Mouse (Mus musculus): ENCODE measurements at regions not wholly inside any gene's neighbourhood (a gene's known extent, or its start where the extent isn't known, plus 50 kb on each side); places are given as distances from the start of the nearest gene placed in this dataset.
"Not testable (repeated sequence)": the region's sequence is repeated elsewhere in the genome, so short reads cannot be mapped to it uniquely, and the experiment has no call there.

- ATAC-seq (ENCODE audit: low FRiP score, low read depth), result no peak
- WGBS, result 76% methylated on average over 6 of the region's 6 CpGs
- no peak overlapping the region for H3K4me2 ChIP-seq
Measured at GRCm38 (mm10) chr13:57087966-57088365, 192.2 kb upstream of the Trpc7 start.

GRCm38 (mm10) chr13:57087398-57087797 is 191.6 kb upstream of the Trpc7 start:
- no peak for ATAC-seq (ENCODE audit: low FRiP score, low read depth)
- Histone ChIP-seq H3K27ac (replicated peaks) (0 out of 2 replicates have a peak overlapping the region, but pooled peaks have one; percentile 27), H3K4me2 (no peak overlapping the region), H3K9me3 (no peaks in the 10 kb centered on the region), H3K27me3 (no peaks in the 10 kb centered on the region), H3K4me3 (no peak overlapping the region), H3K4me1 (replicated peaks) (peaks cover 12% of the 10 kb centered on the region), H3K36me3 (no peaks in the 10 kb centered on the region), H3K9ac (no peak overlapping the region)
- WGBS, result 62% methylated on average over 5 of the region's 5 CpGs

More at GRCm38 (mm10) chr13:57087966-57088365, 192.2 kb upstream of the Trpc7 start:
- no peaks in the 10 kb centered on the region for H3K9me3 ChIP-seq
- H3K4me3 ChIP-seq, result no peak overlapping the region
- H3K36me3 ChIP-seq, result no peaks in the 10 kb centered on the region
- 0 out of 2 replicates have a peak overlapping the region, but pooled peaks have one; percentile 27 for H3K27ac ChIP-seq (replicated peaks)
- no peaks in the 10 kb centered on the region for H3K27me3 ChIP-seq
- no peak overlapping the region for H3K9ac ChIP-seq
- H3K4me1 ChIP-seq (replicated peaks), result peaks cover 12% of the 10 kb centered on the region

GRCm38 (mm10) chr13:57083751-57084150 is 188.0 kb upstream of the Trpc7 start:
- WGBS, result 84% methylated on average over 5 of the region's 5 CpGs
- H3K27ac ChIP-seq (replicated peaks), result no peak overlapping the region
- H3K9ac ChIP-seq, result no peak overlapping the region

DNA sequence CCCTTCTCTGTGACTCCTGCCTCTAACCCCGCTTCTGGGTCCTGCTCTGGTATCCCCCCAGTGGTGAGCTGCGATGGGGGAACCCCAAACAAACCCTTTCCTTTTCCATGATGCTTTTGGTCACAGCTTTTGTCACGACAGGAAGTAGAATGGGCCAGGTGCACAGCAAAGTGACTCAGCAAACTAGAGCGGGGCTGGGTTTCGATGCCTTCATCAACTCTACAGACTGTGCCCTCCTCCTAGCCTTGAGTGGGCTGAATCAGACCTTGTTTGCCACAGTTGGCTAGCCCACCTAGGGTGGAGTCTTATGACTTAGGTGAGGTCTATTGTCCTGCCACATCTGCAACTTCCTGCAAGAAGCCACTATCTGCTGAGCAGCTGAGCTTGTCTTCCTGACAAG is 174.7 kb upstream of the Trpc7 start:
- Histone ChIP-seq H3K9ac (no peak overlapping the region), H3K36me3 (no peaks in the 10 kb centered on the region), H3K9me3 (no peaks in the 10 kb centered on the region), H3K27ac (replicated peaks) (no peak overlapping the region), H3K27me3 (no peaks in the 10 kb centered on the region), H3K4me1 (replicated peaks) (no peaks in the 10 kb centered on the region), H3K4me2 (no peak overlapping the region), H3K4me3 (no peak overlapping the region)
- no peak for ATAC-seq (ENCODE audit: low FRiP score, low read depth)
- WGBS, result 83% methylated on average over 5 of the region's 5 CpGs

More at GRCm38 (mm10) chr13:57083751-57084150, 188.0 kb upstream of the Trpc7 start:
- Histone ChIP-seq H3K9me3 (no peaks in the 10 kb centered on the region), H3K4me1 (replicated peaks) (peaks cover 12% of the 10 kb centered on the region), H3K4me3 (no peak overlapping the region), H3K36me3 (no peaks in the 10 kb centered on the region), H3K27me3 (no peaks in the 10 kb centered on the region), H3K4me2 (no peak overlapping the region)
- ATAC-seq (ENCODE audit: low FRiP score, low read depth), result no peak

- H3K9me3 ChIP-seq, result no peaks in the 10 kb centered on the region
- H3K27ac ChIP-seq (replicated peaks), result peak overlapping the region; percentile 71; the same call in 1 of the 2 replicates
- H3K4me1 ChIP-seq (replicated peaks), result peaks cover 20% of the 10 kb centered on the region
- no peak overlapping the region for H3K4me2 ChIP-seq
- 67% methylated on average over 9 of the region's 9 CpGs for WGBS
- H3K9ac ChIP-seq, result no peak overlapping the region
- H3K36me3 ChIP-seq, result no peaks in the 10 kb centered on the region
- ATAC-seq (ENCODE audit: low FRiP score, low read depth), result no peak
- H3K27me3 ChIP-seq, result no peaks in the 10 kb centered on the region
- no peak overlapping the region for H3K4me3 ChIP-seq
Measured at GRCm38 (mm10) chr13:57061656-57062055, 165.9 kb upstream of the Trpc7 start.

DNA sequence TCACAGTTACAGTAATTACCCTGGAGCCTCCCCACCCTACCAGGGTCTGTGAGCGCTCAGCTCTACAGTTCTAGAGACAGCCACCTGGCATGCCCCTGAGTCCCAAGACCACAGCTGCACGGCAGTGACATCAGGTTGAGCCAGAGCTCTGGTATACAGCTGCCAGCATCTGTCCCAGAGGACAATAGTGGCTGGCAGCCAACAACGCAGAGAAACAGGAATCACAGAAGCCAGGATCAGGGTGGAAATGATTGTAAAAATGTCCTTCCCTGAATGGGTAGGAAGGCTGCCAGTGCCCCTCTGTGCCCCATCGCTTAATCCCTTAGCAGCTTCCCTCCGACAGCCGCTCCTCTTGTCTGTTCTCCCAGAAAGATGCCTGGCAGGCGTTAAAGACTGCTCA is 165.3 kb upstream of the Trpc7 start:
- no peaks in the 10 kb centered on the region for H3K9me3 ChIP-seq
- 34% methylated on average over 7 of the region's 7 CpGs for WGBS
- H3K9ac ChIP-seq, result no peak overlapping the region
- no peaks in the 10 kb centered on the region for H3K36me3 ChIP-seq
- peak; percentile 85; the same call in 1 of the 2 replicates for ATAC-seq (ENCODE audit: low FRiP score, low read depth)
- peaks cover 24% of the 10 kb centered on the region for H3K4me1 ChIP-seq (replicated peaks)
- H3K4me2 ChIP-seq, result no peak overlapping the region
- no peaks in the 10 kb centered on the region for H3K27me3 ChIP-seq
- no peak overlapping the region for H3K4me3 ChIP-seq
- peak overlapping the region; percentile 71 for H3K27ac ChIP-seq (replicated peaks)

DNA sequence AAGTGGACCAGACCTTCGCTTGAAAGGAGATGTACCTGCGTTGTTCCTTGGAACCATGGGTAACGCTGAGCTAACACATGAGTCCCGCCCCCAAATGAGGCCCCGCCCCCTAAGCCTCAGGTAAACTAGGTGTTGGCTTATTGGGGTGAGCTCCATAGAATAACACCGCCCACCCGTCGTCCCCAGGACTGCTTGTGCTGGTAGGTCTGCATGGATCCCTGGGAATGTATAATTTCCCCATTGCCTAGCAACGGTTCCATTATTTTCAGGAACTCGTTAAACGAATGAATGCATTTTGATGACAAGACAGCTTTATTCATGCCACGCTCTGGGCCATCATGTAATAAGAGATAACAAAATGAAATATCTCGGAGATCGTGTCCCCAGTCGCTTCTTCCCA is 161.0 kb upstream of the Trpc7 start:
- H3K27me3 ChIP-seq, result no peaks in the 10 kb centered on the region
- no peaks in the 10 kb centered on the region for H3K36me3 ChIP-seq
- ATAC-seq (ENCODE audit: low FRiP score, low read depth), result peak; percentile 49; the same call in 1 of the 2 replicates
- 50% methylated on average over 15 of the region's 15 CpGs for WGBS
- no peak overlapping the region for H3K9ac ChIP-seq
- H3K4me1 ChIP-seq (replicated peaks), result peaks cover 36% of the 10 kb centered on the region
- H3K9me3 ChIP-seq, result no peaks in the 10 kb centered on the region
- no peak overlapping the region for H3K4me3 ChIP-seq
- H3K4me2 ChIP-seq, result no peak overlapping the region
- H3K27ac ChIP-seq (replicated peaks), result peak overlapping the region; percentile 15; the same call in 1 of the 2 replicates

GRCm38 (mm10) chr13:57055409-57056195 is 159.8 kb upstream of the Trpc7 start:
- H3K4me2 ChIP-seq, result no peak overlapping the region
- ATAC-seq (ENCODE audit: low FRiP score, low read depth), result peak; percentile 73

DNA sequence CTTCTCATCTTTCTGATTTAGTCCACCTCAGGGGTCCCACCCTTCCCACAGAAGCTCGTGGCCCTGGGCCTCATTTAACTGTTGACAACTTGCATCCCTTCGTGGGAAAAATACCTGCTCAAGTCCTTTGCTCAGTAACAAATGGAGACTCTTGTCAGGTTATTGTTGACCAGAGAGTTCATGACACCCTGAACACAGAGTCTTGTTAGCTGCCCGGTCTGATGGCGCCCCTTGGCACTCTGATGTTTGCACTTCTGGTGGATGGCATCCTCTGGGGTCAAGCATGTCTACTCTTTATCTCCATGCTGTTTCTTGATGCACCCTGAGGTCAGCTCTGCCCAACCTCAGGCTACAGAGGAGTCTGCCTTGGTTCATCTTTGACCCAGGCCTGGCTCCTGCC is 157.6 kb upstream of the Trpc7 start:
- no peak overlapping the region for H3K4me2 ChIP-seq
- no peaks in the 10 kb centered on the region for H3K9me3 ChIP-seq
- no peak overlapping the region for H3K27ac ChIP-seq (replicated peaks)
- 88% methylated on average over 4 of the region's 4 CpGs for WGBS
- H3K4me1 ChIP-seq (replicated peaks), result peaks cover 27% of the 10 kb centered on the region
- no peak overlapping the region for H3K4me3 ChIP-seq
- H3K9ac ChIP-seq, result no peak overlapping the region
- H3K36me3 ChIP-seq, result no peaks in the 10 kb centered on the region
- ATAC-seq (ENCODE audit: low FRiP score, low read depth), result no peak
- H3K27me3 ChIP-seq, result no peaks in the 10 kb centered on the region

More at GRCm38 (mm10) chr13:57055409-57056195, 159.8 kb upstream of the Trpc7 start:
- Histone ChIP-seq H3K27ac (replicated peaks) (peak overlapping the region; percentile 43; the same call in 1 of the 2 replicates), H3K4me3 (no peak overlapping the region), H3K4me1 (replicated peaks) (peaks cover 27% of the 10 kb centered on the region), H3K9me3 (no peaks in the 10 kb centered on the region), H3K9ac (no peak overlapping the region), H3K27me3 (no peaks in the 10 kb centered on the region), H3K36me3 (no peaks in the 10 kb centered on the region)
- WGBS, result 20% methylated on average over 12 of the region's 12 CpGs

DNA sequence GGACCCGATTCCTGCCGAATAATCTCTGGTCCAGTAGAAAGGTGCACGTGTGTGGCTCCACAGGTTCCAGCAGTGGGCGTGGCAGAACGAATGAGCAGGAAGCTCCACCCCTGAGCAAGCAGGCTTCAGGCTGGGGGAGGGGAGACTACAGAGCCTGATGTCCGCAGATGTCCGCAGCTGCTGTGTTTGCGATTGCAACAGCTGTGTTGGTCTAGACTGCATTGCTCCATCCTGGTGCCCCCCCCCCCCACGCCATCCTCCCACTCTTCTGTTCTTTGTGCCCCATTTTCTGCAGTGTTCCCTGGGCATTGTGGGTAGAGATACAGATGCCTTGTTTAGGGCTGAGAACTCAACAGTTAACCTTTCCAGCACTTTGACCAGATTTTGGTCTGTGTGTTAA is 150.3 kb upstream of the Trpc7 start:
- not testable (repeated sequence) for H3K4me2 ChIP-seq; H3K4me3 ChIP-seq; H3K27me3 ChIP-seq; H3K27ac ChIP-seq (replicated peaks); H3K9ac ChIP-seq; H3K36me3 ChIP-seq; ATAC-seq (ENCODE audit: low FRiP score, low read depth); H3K4me1 ChIP-seq (replicated peaks); H3K9me3 ChIP-seq
- 30% methylated on average over 9 of the region's 9 CpGs for WGBS

- Histone ChIP-seq H3K36me3 (no peaks in the 10 kb centered on the region), H3K9ac (no peak overlapping the region), H3K9me3 (no peaks in the 10 kb centered on the region), H3K27ac (replicated peaks) (no peak overlapping the region), H3K4me1 (replicated peaks) (no peaks in the 10 kb centered on the region), H3K4me2 (no peak overlapping the region), H3K4me3 (no peak overlapping the region), H3K27me3 (no peaks in the 10 kb centered on the region)
- ATAC-seq (ENCODE audit: low FRiP score, low read depth), result no peak
- 82% methylated on average over 8 of the region's 8 CpGs for WGBS
Measured at GRCm38 (mm10) chr13:57044455-57044854, 148.7 kb upstream of the Trpc7 start.

GRCm38 (mm10) chr13:57043316-57043974 is 147.7 kb upstream of the Trpc7 start:
- Histone ChIP-seq H3K27ac (replicated peaks) (no peak overlapping the region), H3K9ac (no peak overlapping the region), H3K36me3 (no peaks in the 10 kb centered on the region), H3K27me3 (no peaks in the 10 kb centered on the region), H3K4me1 (replicated peaks) (no peaks in the 10 kb centered on the region), H3K9me3 (no peaks in the 10 kb centered on the region), H3K4me3 (no peak overlapping the region), H3K4me2 (no peak overlapping the region)
- 87% methylated on average over 15 of the region's 15 CpGs for WGBS
- ATAC-seq (ENCODE audit: low FRiP score, low read depth), result no peak

Measured in hindbrain, embryonic 15.5 days (tissue).